9 mouse cellular contexts compared by ENCODE assay signal in genomic region chr6:35256691-35257090, GRCm38 (mm10). TPM values are rescaled to one million over a fixed set of nuclear protein-coding genes. Genes with fewer than 3 reads are reported as not detected.
DNase-seq lines count a peak whose midpoint lies in the region; ATAC-seq and TF ChIP-seq lines count a peak whose summit lies in the region.
"Had no signal": no experiment of that assay in that cellular context is flagged by ENCODE, and none has a peak within 500 bp of the region (broad histone marks: within the 10 kb centered on the region; RNA-seq: fewer than 3 reads in every experiment).

No protein-coding gene starts in this region.

- H3K27me3 ChIP-seq in heart, postnatal 0 days (ENCODE audit: control insufficient read depth, insufficient read depth, low read length), result no peaks in the 10 kb centered on the region
- no peaks in the 10 kb centered on the region for H3K27me3 ChIP-seq in lung, postnatal 0 days (replicated peaks; ENCODE audit: insufficient read depth, low read length)
- H3K27me3 ChIP-seq in hindbrain, postnatal 0 days (ENCODE audit: insufficient read depth, low read length), result no peaks in the 10 kb centered on the region
- H3K27me3 ChIP-seq in intestine, embryonic 16.5 days (replicated peaks; ENCODE audit: control insufficient read depth, insufficient read depth, low read length), result no peaks in the 10 kb centered on the region

- 12% methylated on average over 7 of the region's 7 CpGs for WGBS in heart, postnatal 0 days
- 41% methylated on average over 7 of the region's 7 CpGs for WGBS in lung, postnatal 0 days
- WGBS in hindbrain, postnatal 0 days, result 82% methylated on average over 7 of the region's 7 CpGs
- 74% methylated on average over 7 of the region's 7 CpGs for WGBS in intestine, embryonic 16.5 days

- H3K4me2 ChIP-seq in heart, postnatal 0 days (ENCODE audit: low read depth, low read length), result peak overlapping the region; percentile 47
- H3K4me2 ChIP-seq in lung, postnatal 0 days (replicated peaks; ENCODE audit: low read depth, low read length), result peak overlapping the region; percentile 3; the same call in 1 of the 2 replicates
- H3K4me2 ChIP-seq in hindbrain, postnatal 0 days (ENCODE audit: low read depth, low read length), result no peak overlapping the region
- H3K4me2 ChIP-seq in intestine, embryonic 16.5 days (ENCODE audit: low read depth, low read length), result no peak overlapping the region

- H3K9ac ChIP-seq in heart, postnatal 0 days (replicated peaks; ENCODE audit: low read depth, low read length), result no peak overlapping the region
- H3K9ac ChIP-seq in lung, postnatal 0 days (replicated peaks; ENCODE audit: low read depth), result no peak overlapping the region
- H3K9ac ChIP-seq in hindbrain, postnatal 0 days (replicated peaks; ENCODE audit: low read length), result no peak overlapping the region
- no peak overlapping the region for H3K9ac ChIP-seq in intestine, embryonic 16.5 days (ENCODE audit: low read depth, low read length)

- ATAC-seq in heart, postnatal 0 days (ENCODE audit: insufficient read depth, low read depth), result no peak
- no peak for ATAC-seq in lung, postnatal 0 days
- no peak for ATAC-seq in hindbrain, postnatal 0 days
- no peak for ATAC-seq in intestine, embryonic 16.5 days

- no peak for TF ChIP-seq POLR2A in bone marrow macrophage, adult 2 months (IDR thresholded peaks at IDR 0.05; ENCODE audit: borderline replicate concordance, low read depth, low read length)

- peak overlapping the region; percentile 39 for H3K27ac ChIP-seq in bone marrow macrophage, adult 2 months (ENCODE audit: insufficient read depth, low read depth, low read length)
- H3K27ac ChIP-seq in heart, postnatal 0 days (ENCODE audit: low read depth), result peak overlapping the region; percentile 59
- H3K27ac ChIP-seq in lung, postnatal 0 days (ENCODE audit: low read length), result no peak overlapping the region
- H3K27ac ChIP-seq in hindbrain, postnatal 0 days, result no peak overlapping the region
- H3K27ac ChIP-seq in intestine, embryonic 16.5 days (ENCODE audit: low read length), result no peak overlapping the region

- peak; percentile 89 for DNase-seq in ovary, adult 18-20 months (ENCODE audit: low spot score)
- DNase-seq in ovary, postnatal 10 days (ENCODE audit: low spot score), result no peak
- DNase-seq in heart, postnatal 0 days (ENCODE audit: low spot score), result peak; percentile 83
- DNase-seq in lung, postnatal 0 days (ENCODE audit: low spot score), result peak; percentile 58
- no peak for DNase-seq in hindbrain, postnatal 0 days (ENCODE audit: low spot score)
- DNase-seq in frontal cortex, postnatal 25 days (ENCODE audit: low spot score in 2 of 2), result no peak

- H3K4me1 ChIP-seq in bone marrow macrophage, adult 2 months (ENCODE audit: control insufficient read depth, insufficient read depth, low read length), result peaks cover 48% of the 10 kb centered on the region
- H3K4me1 ChIP-seq in heart, postnatal 0 days (ENCODE audit: control insufficient read depth, insufficient read depth), result peaks cover 69% of the 10 kb centered on the region
- peaks cover 25% of the 10 kb centered on the region for H3K4me1 ChIP-seq in lung, postnatal 0 days (ENCODE audit: insufficient read depth, low read depth, low read length)
- H3K4me1 ChIP-seq in hindbrain, postnatal 0 days (ENCODE audit: insufficient read depth, low read length), result peaks cover 18% of the 10 kb centered on the region
- H3K4me1 ChIP-seq in intestine, embryonic 16.5 days (ENCODE audit: control insufficient read depth, insufficient read depth, low read length), result peaks cover 30% of the 10 kb centered on the region

- peaks cover 7% of the 10 kb centered on the region for H3K36me3 ChIP-seq in heart, postnatal 0 days (replicated peaks; ENCODE audit: control insufficient read depth, insufficient read depth, low read length)
- 0 out of 2 replicates have a peak, but pooled peaks cover 4% of the 10 kb centered on the region for H3K36me3 ChIP-seq in lung, postnatal 0 days (ENCODE audit: insufficient read depth, low read length)
- H3K36me3 ChIP-seq in hindbrain, postnatal 0 days (ENCODE audit: insufficient read depth, low read length), result no peaks in the 10 kb centered on the region
- peaks cover 4% of the 10 kb centered on the region; the same call in 1 of the 2 replicates for H3K36me3 ChIP-seq in intestine, embryonic 16.5 days (ENCODE audit: control insufficient read depth, insufficient read depth, low read length)

- no peaks in the 10 kb centered on the region for H3K9me3 ChIP-seq in heart, postnatal 0 days (replicated peaks; ENCODE audit: control insufficient read depth, low read length)
- no peaks in the 10 kb centered on the region for H3K9me3 ChIP-seq in lung, postnatal 0 days (ENCODE audit: low read length)
- H3K9me3 ChIP-seq in hindbrain, postnatal 0 days (ENCODE audit: low read length), result no peaks in the 10 kb centered on the region
- H3K9me3 ChIP-seq in intestine, embryonic 16.5 days (ENCODE audit: control insufficient read depth, low read length), result no peaks in the 10 kb centered on the region

- peak overlapping the region; percentile 0; the same call in 1 of the 2 replicates for H3K4me3 ChIP-seq in bone marrow macrophage, adult 2 months (ENCODE audit: insufficient read depth, low read length)
- H3K4me3 ChIP-seq in heart, postnatal 0 days (ENCODE audit: low read depth, low read length), result peak overlapping the region; percentile 3; the same call in 1 of the 2 replicates
- no peak overlapping the region for H3K4me3 ChIP-seq in lung, postnatal 0 days (ENCODE audit: low read depth, low read length)
- no peak overlapping the region for H3K4me3 ChIP-seq in hindbrain, postnatal 0 days (ENCODE audit: low read length)
- no peak overlapping the region for H3K4me3 ChIP-seq in intestine, embryonic 16.5 days (ENCODE audit: low read length)

- TF ChIP-seq EP300 in heart, postnatal 0 days (IDR thresholded peaks at IDR 0.05; ENCODE audit: low read depth), result no peak
- no peak for TF ChIP-seq EP300 in lung, postnatal 0 days (IDR thresholded peaks at IDR 0.05)

- TF ChIP-seq CTCF in bone marrow macrophage, adult 2 months (IDR thresholded peaks at IDR 0.05; ENCODE audit: low read depth, low read length), result no peak
- TF ChIP-seq CTCF in heart, postnatal 0 days (IDR thresholded peaks at IDR 0.05; ENCODE audit: low read depth), result no peak
- no peak for TF ChIP-seq CTCF in lung, postnatal 0 days (IDR thresholded peaks at IDR 0.05)
- no peak for TF ChIP-seq CTCF in hindbrain, postnatal 0 days (IDR thresholded peaks at IDR 0.05; ENCODE audit: low read depth)

RNA-seq across cellular contexts. Expression of gene Slc13a4, which starts 51.2 kb away (rescaled TPM):
- not detected in 2 replicates for polyA plus RNA-seq in bone marrow macrophage, adult 2 months (2012; ENCODE audit: insufficient read depth, insufficient read length, missing spikeins)
- 0.11 TPM in 1 of 2 replicates, not detected in the other for total RNA-seq in heart, postnatal 0 days (2014; rRNA removed; ENCODE audit: low replicate concordance)
- 0.22 TPM in 2 replicates for polyA plus RNA-seq in heart, postnatal 0 days (2015; fragmentation: Nextera tagmentation; extraction: Ambion mirVana)
- polyA plus RNA-seq in lung, postnatal 0 days (2015; fragmentation: Nextera tagmentation; extraction: Ambion mirVana), result 0.79 and 1.0 TPM in 2 replicates
- total RNA-seq in hindbrain, postnatal 0 days (2014; rRNA removed), result 13.7 and 22.2 TPM in 2 replicates
- polyA plus RNA-seq in hindbrain, postnatal 0 days (2015; fragmentation: Nextera tagmentation; extraction: Ambion mirVana), result 14.2 and 14.6 TPM in 2 replicates
- 0.27 and 0.43 TPM in 2 replicates for polyA plus RNA-seq in intestine, embryonic 16.5 days (2015; fragmentation: Nextera tagmentation; extraction: Ambion mirVana)
- total RNA-seq: neutrophil, adult 5-6 weeks had no signal

Comparison
In these comparisons a context has a peak if more than half of its experiments do, and no peak if none do; other contexts are left out.
1. DNase-seq: peak in ovary, adult 18-20 months (single experiment), heart, postnatal 0 days (single experiment) and lung, postnatal 0 days (single experiment); none in ovary, postnatal 10 days (single experiment), hindbrain, postnatal 0 days (single experiment) and frontal cortex, postnatal 25 days (0 of 2).
2. H3K27ac ChIP-seq: peak in bone marrow macrophage, adult 2 months (single experiment) and heart, postnatal 0 days (single experiment); none in lung, postnatal 0 days (single experiment), hindbrain, postnatal 0 days (single experiment) and intestine, embryonic 16.5 days (single experiment).
3. H3K4me3 ChIP-seq: peak in bone marrow macrophage, adult 2 months (single experiment) and heart, postnatal 0 days (single experiment); none in lung, postnatal 0 days (single experiment), hindbrain, postnatal 0 days (single experiment) and intestine, embryonic 16.5 days (single experiment).
4. H3K4me2 ChIP-seq: peak in heart, postnatal 0 days (single experiment) and lung, postnatal 0 days (single experiment); none in hindbrain, postnatal 0 days (single experiment) and intestine, embryonic 16.5 days (single experiment).